In the genomic region with DNA sequence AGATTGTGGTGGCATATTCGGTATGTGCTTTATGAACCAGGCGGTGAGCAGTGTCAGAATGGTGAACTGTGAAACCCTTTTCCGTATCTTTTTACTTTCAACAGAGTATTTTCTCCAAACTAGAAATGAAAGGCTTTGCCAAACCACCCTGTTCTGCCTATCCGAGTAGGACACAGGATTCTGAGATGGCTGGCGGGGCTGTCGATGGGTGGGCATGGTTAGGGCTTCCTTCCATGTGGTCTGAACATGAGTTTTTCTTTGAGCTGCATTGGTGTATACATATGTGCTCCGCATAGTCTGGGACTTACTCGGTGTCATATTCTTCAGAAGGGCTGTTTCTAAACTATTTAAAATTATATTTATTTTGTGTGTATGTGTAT, we compare ENCODE assay signal across 8 mouse cellular contexts. TPM values are rescaled to one million over a fixed set of nuclear protein-coding genes. Genes with fewer than 3 reads are reported as not detected.
DNase-seq lines count a peak whose midpoint lies in the region; ATAC-seq and TF ChIP-seq lines count a peak whose summit lies in the region.

No protein-coding gene starts in this region.

- H3K9me3 ChIP-seq in kidney, embryonic 15.5 days (replicated peaks) = no peaks in the 10 kb centered on the region
- H3K9me3 ChIP-seq in G1E (replicated peaks) = no peaks in the 10 kb centered on the region
- no peaks in the 10 kb centered on the region for H3K9me3 ChIP-seq in erythroblast, embryonic 14.5 days (ENCODE audit: control insufficient read depth, low read length)
- no peaks in the 10 kb centered on the region for H3K9me3 ChIP-seq in stomach, embryonic 16.5 days (replicated peaks; ENCODE audit: control insufficient read depth, low read length)

- H3K79me2 ChIP-seq in liver, adult 2 months (ENCODE audit: control insufficient read depth, insufficient read depth, low read length) = peaks cover 29% of the 10 kb centered on the region; the same call in 1 of the 2 replicates

- H3K4me3 ChIP-seq in kidney, embryonic 15.5 days (replicated peaks) = peak overlapping the region; percentile 99
- H3K4me3 ChIP-seq in G1E (ENCODE audit: low read depth, low read length) = peak overlapping the region; percentile 95
- H3K4me3 ChIP-seq in erythroblast, embryonic 14.5 days (replicated peaks) = peak overlapping the region; percentile 92
- peak overlapping the region; percentile 96; the same call in 1 of the 2 replicates for H3K4me3 ChIP-seq in liver, adult 2 months (ENCODE audit: insufficient read depth, low read depth, low read length)
- H3K4me3 ChIP-seq in stomach, embryonic 16.5 days (replicated peaks; ENCODE audit: low read length) = peak overlapping the region; percentile 99

- peak overlapping the region; percentile 75 for H3K4me2 ChIP-seq in kidney, embryonic 15.5 days
- H3K4me2 ChIP-seq in stomach, embryonic 16.5 days (ENCODE audit: low read depth, low read length) = peak overlapping the region; percentile 85

- intact Hi-C loops in gastrocnemius, postnatal 36 days (cut with DNase I) = no loop called here

- WGBS in kidney, embryonic 15.5 days = 15% methylated on average over 8 of the region's 8 CpGs
- 19% methylated on average over 8 of the region's 8 CpGs for WGBS in liver, adult 2 months
- WGBS in stomach, embryonic 16.5 days = 11% methylated on average over 8 of the region's 8 CpGs

- no peaks in the 10 kb centered on the region for H3K27me3 ChIP-seq in kidney, embryonic 15.5 days
- H3K27me3 ChIP-seq in G1E (ENCODE audit: insufficient read depth, low read length) = no peaks in the 10 kb centered on the region
- H3K27me3 ChIP-seq in erythroblast, embryonic 14.5 days (ENCODE audit: control insufficient read depth) = no peaks in the 10 kb centered on the region
- no peaks in the 10 kb centered on the region for H3K27me3 ChIP-seq in liver, adult 2 months (ENCODE audit: control insufficient read depth, insufficient read depth, low read length)
- no peaks in the 10 kb centered on the region for H3K27me3 ChIP-seq in stomach, embryonic 16.5 days (ENCODE audit: control insufficient read depth, insufficient read depth, low read length)

- H3K4me1 ChIP-seq in kidney, embryonic 15.5 days = peaks cover 20% of the 10 kb centered on the region
- peaks cover 19% of the 10 kb centered on the region for H3K4me1 ChIP-seq in G1E (ENCODE audit: insufficient read depth, low read depth, low read length)
- H3K4me1 ChIP-seq in erythroblast, embryonic 14.5 days (ENCODE audit: control insufficient read depth) = peaks cover 27% of the 10 kb centered on the region
- H3K4me1 ChIP-seq in liver, adult 2 months (ENCODE audit: control insufficient read depth, insufficient read depth, low read length) = no peaks in the 10 kb centered on the region; the same call in 1 of the 2 replicates
- H3K4me1 ChIP-seq in stomach, embryonic 16.5 days (ENCODE audit: control insufficient read depth, insufficient read depth, low read length) = no peaks in the 10 kb centered on the region

- DNase-seq in kidney, postnatal 36 days = no peak
- no peak for DNase-seq in G1E (ENCODE audit: low spot score)
- DNase-seq in liver, adult 2 months (ENCODE audit: extremely low read depth, low read depth, low spot score) = no peak
- DNase-seq in cerebellum, adult 11-12 months = no peak
- no peak for DNase-seq in gastrocnemius, postnatal 36 days

- TF ChIP-seq POLR2A in liver, adult 2 months (IDR thresholded peaks at IDR 0.05; ENCODE audit: extremely low read depth, insufficient read depth, low read length) = no peak

- H3K36me3 ChIP-seq in kidney, embryonic 15.5 days = no peaks in the 10 kb centered on the region
- peaks cover 16% of the 10 kb centered on the region for H3K36me3 ChIP-seq in G1E (replicated peaks)
- no peaks in the 10 kb centered on the region for H3K36me3 ChIP-seq in erythroblast, embryonic 14.5 days (ENCODE audit: control insufficient read depth)
- no peaks in the 10 kb centered on the region for H3K36me3 ChIP-seq in liver, adult 2 months (ENCODE audit: control insufficient read depth, insufficient read depth, low read length)
- H3K36me3 ChIP-seq in stomach, embryonic 16.5 days (ENCODE audit: control insufficient read depth, insufficient read depth, low read length) = no peaks in the 10 kb centered on the region

- peak overlapping the region; percentile 96 for H3K27ac ChIP-seq in kidney, embryonic 15.5 days
- no peak overlapping the region for H3K27ac ChIP-seq in liver, adult 2 months (replicated peaks; ENCODE audit: insufficient read depth, low read depth, low read length)
- peak overlapping the region; percentile 90; the same call in 1 of the 2 replicates for H3K27ac ChIP-seq in stomach, embryonic 16.5 days (ENCODE audit: low read length)

- ATAC-seq in kidney, embryonic 15.5 days (replicated peaks; ENCODE audit: low FRiP score) = 0 out of 2 replicates have a peak, but pooled peaks have one; percentile 20
- no peak for ATAC-seq in G1E (ENCODE audit: extremely low read depth, insufficient number of reproducible peaks, low FRiP score, poor library complexity, severe bottlenecking)
- no peak for ATAC-seq in stomach, embryonic 16.5 days (ENCODE audit: insufficient read depth, low FRiP score)

- H3K9ac ChIP-seq in kidney, embryonic 15.5 days = peak overlapping the region; percentile 99
- peak overlapping the region; percentile 94; the same call in 1 of the 2 replicates for H3K9ac ChIP-seq in liver, adult 2 months (ENCODE audit: low read depth, low read length)
- peak overlapping the region; percentile 100 for H3K9ac ChIP-seq in stomach, embryonic 16.5 days (ENCODE audit: low read length)

- no peak for TF ChIP-seq CTCF in G1E (IDR thresholded peaks at IDR 0.05; ENCODE audit: low read depth, low read length)
- no peak for TF ChIP-seq CTCF in liver, adult 2 months (IDR thresholded peaks at IDR 0.05; ENCODE audit: low read depth, low read length)

RNA-seq across cellular contexts. Expression of gene Abl2, which starts 1.0 kb away (rescaled TPM):
- polyA plus RNA-seq in kidney, embryonic 15.5 days (2015; fragmentation: Nextera tagmentation; extraction: Ambion mirVana) = 4.4 and 5.2 TPM in 2 replicates
- total RNA-seq in G1E (2014; fragmentation: Nextera tagmentation) (13.4 and 15.2 TPM in 2 replicates), G1E (2017) (8.6 and 9.7 TPM in 2 replicates)
- 14.7 and 18.7 TPM in 2 replicates for polyA plus RNA-seq in G1E (2012)
- polyA plus RNA-seq in erythroblast, embryonic 14.5 days (2012) = 0.16 and 0.21 TPM in 2 replicates
- 3.2 and 4.4 TPM in 2 replicates for total RNA-seq in liver, adult 2 months (2014; rRNA removed)
- 2.3 and 2.6 TPM in 2 replicates for polyA plus RNA-seq in liver, adult 2 months (2012; rRNA removed)
- 3.1 and 3.6 TPM in 2 replicates for polyA plus RNA-seq in stomach, embryonic 16.5 days (2015; fragmentation: Nextera tagmentation; extraction: Ambion mirVana)
- 10 to 100 TPM; 16.2 to 16.9 TPM for total RNA-seq in gastrocnemius, postnatal 36 days (2021)

RNA-seq across cellular contexts. Expression of gene Gm10031, which starts 35.8 kb away (rescaled TPM):
- 0.42 and 0.72 TPM in 2 replicates for polyA plus RNA-seq in kidney, embryonic 15.5 days (2015; fragmentation: Nextera tagmentation; extraction: Ambion mirVana)
- 7.3 and 9.9 TPM in 2 replicates for total RNA-seq in G1E (2014; fragmentation: Nextera tagmentation)
- total RNA-seq in G1E (2017) = 15.7 and 17.2 TPM in 2 replicates
- polyA plus RNA-seq in G1E (2012) = 0.18 and 0.75 TPM in 2 replicates
- 0.09 and 0.19 TPM in 2 replicates for polyA plus RNA-seq in erythroblast, embryonic 14.5 days (2012)
- total RNA-seq in liver, adult 2 months (2014; rRNA removed) = 13.4 and 13.6 TPM in 2 replicates
- polyA plus RNA-seq in liver, adult 2 months (2012; rRNA removed) = 9.9 and 11.1 TPM in 2 replicates
- 0.09 and 1.00 TPM in 2 replicates for polyA plus RNA-seq in stomach, embryonic 16.5 days (2015; fragmentation: Nextera tagmentation; extraction: Ambion mirVana)
- total RNA-seq in gastrocnemius, postnatal 36 days (2021) = 10 to 100 TPM; 36.7 to 40.4 TPM
